Mouse (Mus musculus) neutrophil, adult 5-6 weeks (primary cell): ENCODE results near the gene Get4. TPM values are rescaled to one million over a fixed set of nuclear protein-coding genes. Genes with fewer than 3 reads are reported as not detected.

ENCODE experiments used
- ATAC-seq: fragments of 151-379, 151-347 bp; 2 replicates; pipeline ENCODE4 v1.8.0; 2017; ENCODE audit warnings: mild to moderate bottlenecking, moderate TSS enrichment; ENCODE audit not compliant: insufficient number of reproducible peaks, poor library complexity, low FRiP score, severe bottlenecking; ENCODE audit errors: extremely low read depth
- total RNA-seq: library from RNA; stranded (forward); fragments of 200-1000 nt; gene quantifications from 2 replicates; pipeline ENCODE4 v1.2.3, GENCODE M21; 2017

The Get4 gene
- total RNA-seq, 1 experiment from 2014 or later: 17.3 TPM

GRCm38 (mm10) chr5:139310477-139310876 is 58.4 kb downstream of the Get4 start:
- no peak for ATAC-seq

GRCm38 (mm10) chr5:139311822-139312221 is 59.7 kb downstream of the Get4 start:
- ATAC-seq: no peak

GRCm38 (mm10) chr5:139313536-139313935 is 61.4 kb downstream of the Get4 start:
- ATAC-seq: no peak

GRCm38 (mm10) chr5:139314941-139315642 is 63.0 kb downstream of the Get4 start:
- ATAC-seq: no peak

- ATAC-seq: no peak
Observed at GRCm38 (mm10) chr5:139316982-139317675, 65.0 kb downstream of the Get4 start.

- no peak for ATAC-seq
Observed at GRCm38 (mm10) chr5:139317751-139318504, 65.8 kb downstream of the Get4 start.

Other genes with a start within 250 kb of the Get4 start
- not detected in 2 replicates for gene Prkar1b, start 102.3 kb upstream of the Get4 start, total RNA-seq
- 7.2 and 10.3 TPM in 2 replicates for gene Dnaaf5, start 102.1 kb upstream of the Get4 start, total RNA-seq
- gene Sun1, start 51.7 kb upstream of the Get4 start, total RNA-seq: 63.8 and 72.3 TPM in 2 replicates
- 20.8 and 21.1 TPM in 2 replicates for gene Adap1, start 73.3 kb downstream of the Get4 start, total RNA-seq
- gene Cox19, start 99.1 kb downstream of the Get4 start, total RNA-seq: 14.4 and 17.2 TPM in 2 replicates
- not detected in 2 replicates for gene Cyp2w1, start 100.3 kb downstream of the Get4 start, total RNA-seq
- gene Gpr146, start 125.4 kb downstream of the Get4 start, total RNA-seq: 44.6 and 45.5 TPM in 2 replicates
- 40.3 and 41.1 TPM in 2 replicates for gene C130050O18Rik, start 153.0 kb downstream of the Get4 start, total RNA-seq
- gene Gper1, start 170.8 kb downstream of the Get4 start, total RNA-seq: 0.12 and 0.98 TPM in 2 replicates
- 15.0 and 16.7 TPM in 2 replicates for gene 3110082I17Rik, start 208.2 kb downstream of the Get4 start, total RNA-seq
- gene Zfand2a, start 232.2 kb downstream of the Get4 start, total RNA-seq: 11.4 and 11.9 TPM in 2 replicates